Mouse (Mus musculus) adrenal gland, postnatal 36 days (tissue): ENCODE results near the gene Nup43. TPM values are rescaled to one million over a fixed set of nuclear protein-coding genes. Genes with fewer than 3 reads are reported as not detected.
"Not testable (repeated sequence)": the region's sequence is repeated elsewhere in the genome, so short reads cannot be mapped to it uniquely, and the experiment has no call there.

ENCODE experiments used
- DNase-seq, 2 experiments: peaks; one replicate each; pipeline ENCODE4 v3.0.0; 2021; ENCODE audit warnings: mixed read lengths in 1 of 2
- long read RNA-seq, 2 experiments: library from polyadenylated mRNA; stranded (forward); transcript quantifications; one replicate each; pipeline ENCODE4 v2.0.0; 2021; ENCODE audit warnings: borderline sequencing depth in 2 of 2
- total RNA-seq, 2 experiments: library from RNA; stranded (reverse); gene quantifications; 2 replicates each; pipeline ENCODE4 v1.2.3; 2021

Gene Nup43
- total RNA-seq, result 10 to 100 TPM; 10.1 to 11.2 TPM
- long read RNA-seq, experiment 1, transcript Nup43-201 (8 exons, 1,286 nt), result major isoform, 16 of 18 reads
- long read RNA-seq, experiment 1, partial matches to known transcripts, result 0 of 18 reads
- long read RNA-seq, experiment 1, other reads (novel, unspliced or antisense), result 2 of 18 reads
- long read RNA-seq, experiment 2, transcript Nup43-201 (8 exons, 1,286 nt), result major isoform, 5 of 5 reads
- long read RNA-seq, experiment 2, partial matches to known transcripts, result 0 of 5 reads
- long read RNA-seq, experiment 2, other reads (novel, unspliced or antisense), result 0 of 5 reads

GRCm38 (mm10) chr10:7667342-7667802 lies at the start of gene Nup43:
TSS of gene Nup43 (plus strand) at chr10:7667503.
- peak; percentile 92 to 93 for DNase-seq

DNA sequence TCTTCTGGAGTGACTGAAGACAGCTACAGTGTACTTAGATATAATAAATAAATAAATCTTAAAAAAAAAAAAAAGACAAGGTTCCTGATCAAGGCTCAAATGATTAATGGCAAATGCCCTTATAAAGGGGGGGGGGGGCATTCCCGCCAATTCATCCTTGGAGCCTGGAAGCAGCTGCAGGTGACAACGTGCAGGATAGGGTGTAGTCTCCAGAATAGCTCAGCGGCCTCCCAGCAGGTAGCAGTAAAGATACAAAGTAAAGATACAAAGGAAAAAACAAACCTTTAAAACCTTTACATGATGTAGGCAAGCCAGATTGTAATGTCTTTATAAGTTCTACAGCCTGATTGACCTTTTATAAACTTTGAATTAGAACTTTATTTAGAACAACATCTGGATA lies 49.7 kb upstream of the Nup43 start:
- DNase-seq, result not testable (repeated sequence)

- no peak for DNase-seq
Observed at GRCm38 (mm10) chr10:7619821-7620241, 47.5 kb upstream of the Nup43 start.

- no peak for DNase-seq
Observed at GRCm38 (mm10) chr10:7620723-7621122, 46.6 kb upstream of the Nup43 start.

DNA sequence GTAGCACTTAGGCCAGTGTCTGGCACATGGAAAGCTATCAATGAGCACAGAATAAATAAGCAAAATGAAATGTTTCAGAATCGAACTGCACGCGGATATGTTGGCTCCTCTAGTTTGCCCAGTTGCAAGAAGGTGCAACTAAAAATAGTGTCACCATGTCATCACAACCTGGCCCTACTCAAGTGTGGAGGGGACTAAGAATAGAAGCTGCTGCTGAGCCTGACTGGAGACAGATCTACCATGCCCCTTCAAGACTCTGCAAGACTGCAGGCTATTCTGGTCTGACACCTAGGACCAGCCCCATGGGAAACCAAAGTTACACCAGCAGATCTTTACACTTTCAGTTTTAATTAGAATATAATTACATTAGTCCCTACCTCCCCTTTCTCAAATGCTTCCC lies 44.9 kb upstream of the Nup43 start:
- no peak for DNase-seq

GRCm38 (mm10) chr10:7623861-7624518 lies 43.3 kb upstream of the Nup43 start:
- DNase-seq, result no peak

- DNase-seq, result no peak
Observed at GRCm38 (mm10) chr10:7629092-7629491, 38.2 kb upstream of the Nup43 start.

- no peak for DNase-seq
Observed at GRCm38 (mm10) chr10:7630286-7630685, 37.0 kb upstream of the Nup43 start.

GRCm38 (mm10) chr10:7630951-7631720 lies 36.2 kb upstream of the Nup43 start:
- DNase-seq, result no peak

DNA sequence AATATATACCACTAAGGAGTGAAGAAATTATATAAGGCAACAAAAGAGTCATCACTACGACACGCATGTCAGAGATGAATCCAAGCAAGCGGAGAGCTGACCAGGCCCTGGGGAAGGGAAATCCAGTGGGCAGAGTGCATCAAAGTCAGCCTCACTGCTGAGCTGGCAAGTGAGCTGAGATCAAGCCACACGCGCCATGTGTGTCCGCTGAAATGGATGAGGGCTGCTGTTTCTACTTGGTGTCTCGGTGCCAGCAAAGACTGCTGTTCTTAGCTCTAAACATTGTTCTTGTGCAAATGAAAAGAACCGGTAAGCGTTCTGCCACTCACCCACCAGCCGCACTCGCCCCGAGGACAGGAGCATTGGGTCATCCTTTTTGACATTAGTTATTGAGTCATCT lies 26.9 kb upstream of the Nup43 start:
- DNase-seq, result no peak

GRCm38 (mm10) chr10:7645911-7646310 lies 21.4 kb upstream of the Nup43 start:
- DNase-seq, result no peak

- DNase-seq, result no peak
Observed at GRCm38 (mm10) chr10:7649059-7649458, 18.2 kb upstream of the Nup43 start.

GRCm38 (mm10) chr10:7651057-7651456 lies 16.2 kb upstream of the Nup43 start:
- no peak for DNase-seq

DNA sequence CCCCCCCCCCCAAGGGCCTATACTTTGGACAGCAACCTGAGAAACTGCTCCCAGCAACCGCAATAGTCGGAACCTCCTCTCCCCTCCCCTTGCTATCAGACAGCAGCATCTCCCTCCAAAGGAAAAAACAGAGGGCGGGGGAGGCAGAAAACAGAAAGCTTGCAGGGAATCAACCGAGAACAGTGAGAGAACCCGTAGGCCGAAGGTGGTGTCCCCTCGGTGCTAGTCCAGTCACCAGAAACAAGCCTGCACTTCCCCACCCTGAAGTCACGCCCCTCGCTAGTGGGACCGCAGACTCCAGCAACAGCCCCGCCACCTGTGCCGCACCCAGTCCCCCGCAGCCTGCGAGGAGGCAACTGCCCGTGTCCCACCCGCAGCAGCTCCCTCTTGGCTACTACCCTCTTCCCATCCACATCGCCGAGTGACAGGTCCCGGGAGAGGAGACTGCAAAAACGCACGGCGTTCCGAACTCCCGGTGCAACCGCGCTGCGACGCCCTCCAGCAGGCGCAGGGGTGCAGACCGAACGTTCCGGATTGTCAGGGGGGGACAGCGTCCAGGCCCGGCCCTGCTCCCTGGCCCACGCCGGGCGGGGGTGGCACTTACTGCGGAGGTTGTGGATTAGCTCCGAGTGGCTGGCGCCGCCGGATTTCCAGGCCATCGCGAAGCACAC lies 4.7 kb upstream of the Nup43 start:
- DNase-seq, result peak in 1 of 2 experiments; percentile 77

DNA sequence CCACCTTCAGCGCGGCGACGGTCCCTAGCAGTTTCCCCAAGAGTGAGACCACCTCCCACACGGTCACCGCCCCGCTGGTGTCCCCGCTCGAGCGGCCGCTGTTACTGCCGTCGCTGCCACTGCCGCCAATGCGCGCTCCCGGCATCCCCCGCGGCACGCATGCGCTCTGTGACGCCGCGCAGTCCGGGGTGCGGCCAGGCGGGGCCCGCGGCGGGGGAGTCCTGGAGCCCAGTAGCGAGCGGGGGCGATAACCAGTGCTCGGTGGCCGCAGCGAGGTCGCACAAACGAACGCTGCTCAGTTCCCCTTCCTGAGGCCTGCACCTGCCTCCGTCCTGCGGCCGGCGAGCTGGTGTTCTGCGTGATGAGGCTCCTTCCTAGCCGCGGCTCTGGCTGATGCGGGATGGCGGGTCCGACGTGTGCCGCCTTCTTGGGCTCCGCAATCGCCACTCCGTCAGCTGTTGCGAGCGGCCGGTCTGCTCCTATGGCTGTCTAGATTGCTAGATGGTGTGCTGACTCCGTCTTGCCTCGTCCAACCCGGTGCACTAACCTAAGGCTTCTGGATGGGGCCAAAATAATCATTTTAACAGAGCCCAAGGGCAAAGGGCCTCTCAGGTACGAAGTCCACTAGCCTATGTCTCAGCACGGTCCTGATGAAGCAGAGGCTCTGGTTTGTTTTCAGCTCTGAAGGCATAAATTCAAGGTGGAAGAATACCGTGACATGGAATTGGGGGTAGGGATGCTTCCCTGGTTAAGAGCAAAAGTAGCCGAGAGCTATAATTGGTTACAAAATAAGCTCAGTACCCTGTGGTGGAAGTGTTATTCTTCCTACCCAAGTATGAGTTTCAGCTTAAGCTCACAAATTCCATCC lies 3.9 kb upstream of the Nup43 start:
- DNase-seq, result peak; percentile 95 to 98

- DNase-seq, result no peak
Observed at GRCm38 (mm10) chr10:7664027-7664526, 3.2 kb upstream of the Nup43 start.

- no peak for DNase-seq
Observed at GRCm38 (mm10) chr10:7664889-7665288, 2.4 kb upstream of the Nup43 start.

- peak in 1 of 2 experiments; percentile 34 for DNase-seq
Observed at GRCm38 (mm10) chr10:7673673-7674072, 6.4 kb downstream of the Nup43 start.

- peak; percentile 94 for DNase-seq
Observed at GRCm38 (mm10) chr10:7680731-7681301, 13.5 kb downstream of the Nup43 start, which contains the start of the genes Pcmt1 and Lats1. TSS of gene Pcmt1 (minus strand) at chr10:7681136. TSS of gene Lats1 (plus strand) at chr10:7681214.

DNA sequence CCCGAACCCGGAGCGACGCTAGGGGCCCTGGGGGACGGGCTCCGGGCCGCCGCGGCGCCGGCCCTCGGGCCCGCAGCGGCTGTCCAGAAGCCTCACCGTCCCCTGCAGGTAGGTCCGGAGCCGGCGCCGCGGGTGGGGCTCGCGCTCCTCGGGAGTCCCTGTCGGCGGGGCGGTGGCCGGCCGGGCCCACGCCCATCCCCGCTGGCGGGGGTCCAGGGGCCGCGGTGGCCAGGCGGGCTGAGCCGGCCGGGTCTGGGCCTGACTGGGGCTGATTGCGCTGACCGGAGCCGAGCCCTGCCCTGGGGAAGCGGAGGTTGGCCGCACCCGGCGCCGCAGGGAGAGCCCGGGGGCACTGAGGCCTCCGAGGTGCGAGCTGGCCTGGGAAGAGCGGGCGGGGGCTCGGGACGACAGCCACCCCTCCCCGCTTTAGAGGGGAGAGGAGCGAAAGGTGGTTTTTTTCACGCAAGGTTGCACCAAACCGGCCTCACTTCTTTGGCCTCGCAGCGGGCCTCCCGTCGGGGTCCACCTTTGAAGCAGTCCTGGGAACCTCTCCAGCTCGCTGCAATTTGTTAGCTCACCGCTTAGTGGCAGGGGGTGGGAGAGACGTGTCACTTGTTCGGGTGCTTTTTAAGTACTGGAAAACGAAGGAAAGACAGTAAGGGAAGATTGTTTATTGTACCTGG lies 14.2 kb downstream of the Nup43 start:
- DNase-seq, result peak; percentile 71 to 78
